Mouse (Mus musculus) gastrocnemius, adult 2 months (tissue): ENCODE results near the gene Uqcc1. TPM values are rescaled to one million over a fixed set of nuclear protein-coding genes. Genes with fewer than 3 reads are reported as not detected.
A peak's percentile ranks its signal among the peaks of the same experiment; 100 is the strongest.
"Not testable (repeated sequence)": the region's sequence is repeated elsewhere in the genome, so short reads cannot be mapped to it uniquely, and the experiment has no call there.

Experiments
- DNase-seq: peaks from one replicate; pipeline ENCODE4 v3.0.0; 2022
- H3K27ac ChIP-seq: fragments of 200-600 bp; 2 replicates; pipeline ENCODE4 v1.8.1; 2022; ENCODE audit warnings: mild to moderate bottlenecking
- H3K4me3 ChIP-seq: fragments of 200-600 bp; 2 replicates; pipeline ENCODE4 v1.8.1; 2022; ENCODE audit warnings: mild to moderate bottlenecking, moderate library complexity
- CTCF ChIP-seq: fragments of 200-600 bp; IDR thresholded peaks from 2 replicates; pipeline ENCODE4 v1.8.1; 2022; ENCODE audit warnings: antibody characterized with exemption, mild to moderate bottlenecking, moderate library complexity
- intact Hi-C: fragments of 180-260 bp; cut with DNase I; formaldehyde crosslinking; loops from one replicate; pipeline ENCODE4 v1.15.1; 2025
- total RNA-seq, 2 experiments: library from RNA; stranded (reverse); gene quantifications; 2 replicates each; pipeline ENCODE4 v1.2.3; 2021

The Uqcc1 gene
- total RNA-seq, 2 experiments from 2014 or later: 139 to 198 TPM

DNA sequence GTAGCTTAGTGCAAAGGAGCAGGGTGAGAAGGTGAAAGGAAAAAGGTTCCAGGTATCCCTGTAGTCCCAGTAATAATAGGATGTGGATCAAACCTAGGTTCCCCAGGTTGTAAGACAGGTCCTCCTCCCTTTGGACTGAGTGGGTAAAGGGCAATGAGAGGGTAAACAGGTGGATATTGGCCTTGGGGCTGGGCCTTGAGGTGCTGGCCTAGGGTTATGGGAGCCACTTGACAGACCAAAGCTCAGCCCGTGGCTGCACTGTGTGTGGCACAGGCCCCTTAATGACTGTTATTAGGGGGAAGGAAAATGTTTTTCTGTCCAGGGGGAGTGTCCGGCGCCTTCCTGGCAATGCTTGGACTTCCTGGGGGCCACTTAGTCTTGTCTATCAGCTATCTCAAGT, 92.1 kb downstream of the Uqcc1 start:
- no peak for TF ChIP-seq CTCF
- Histone ChIP-seq H3K4me3 (no peak overlapping the region), H3K27ac (no peak overlapping the region)
- intact Hi-C loops: no loop called here
- DNase-seq: no peak

DNA sequence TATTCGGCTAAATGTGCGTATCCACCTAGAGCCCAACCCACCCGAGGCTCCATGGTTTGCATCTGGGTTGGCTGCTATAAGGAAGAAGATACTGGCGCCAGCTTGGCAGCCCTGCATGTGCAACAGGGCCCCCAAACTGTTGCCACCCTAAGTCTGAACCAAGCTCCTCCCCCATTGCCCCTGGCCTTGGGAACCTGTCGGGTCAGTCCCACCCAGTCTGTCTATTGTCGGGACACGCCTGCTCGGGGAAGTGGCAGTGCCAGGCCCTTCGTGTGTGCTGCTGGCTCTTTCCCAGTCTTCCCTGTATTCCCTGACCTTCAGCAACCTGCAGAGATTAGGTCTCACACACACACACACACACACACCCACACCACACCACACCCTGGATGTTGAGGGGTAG, 95.4 kb downstream of the Uqcc1 start, which contains the start of gene Fam83c:
Fam83c (minus strand) TSS at position 123 of the 400 bp plus-strand sequence.
- no peak within 1 kb of the TSS for H3K27ac ChIP-seq
- H3K4me3 ChIP-seq: no peak within 1 kb of the TSS
- TF ChIP-seq CTCF: no peak
- DNase-seq: no peak
- intact Hi-C loops: no loop called here

DNA sequence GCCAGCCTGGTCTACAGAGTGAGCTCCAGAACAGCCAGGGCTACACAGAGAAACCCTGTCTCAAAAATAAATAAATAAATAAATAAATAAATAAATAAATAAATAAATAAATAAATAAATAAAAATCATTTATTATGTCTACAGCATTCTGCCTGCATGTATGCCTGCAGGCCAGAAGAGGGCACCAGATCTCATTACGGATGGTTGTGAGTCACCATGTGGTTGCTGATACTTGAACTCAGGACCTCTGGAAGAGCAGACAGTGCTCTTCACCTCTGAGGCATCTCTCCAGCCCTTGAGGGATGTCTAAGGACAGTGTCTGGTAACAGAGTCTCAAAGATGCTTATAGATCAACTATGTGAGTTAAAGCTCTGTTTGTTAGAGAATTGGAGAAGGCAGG, 98.0 kb downstream of the Uqcc1 start:
- TF ChIP-seq CTCF: peak; percentile 38
- H3K27ac ChIP-seq, intact Hi-C loops, DNase-seq, H3K4me3 ChIP-seq: not testable (repeated sequence)

DNA sequence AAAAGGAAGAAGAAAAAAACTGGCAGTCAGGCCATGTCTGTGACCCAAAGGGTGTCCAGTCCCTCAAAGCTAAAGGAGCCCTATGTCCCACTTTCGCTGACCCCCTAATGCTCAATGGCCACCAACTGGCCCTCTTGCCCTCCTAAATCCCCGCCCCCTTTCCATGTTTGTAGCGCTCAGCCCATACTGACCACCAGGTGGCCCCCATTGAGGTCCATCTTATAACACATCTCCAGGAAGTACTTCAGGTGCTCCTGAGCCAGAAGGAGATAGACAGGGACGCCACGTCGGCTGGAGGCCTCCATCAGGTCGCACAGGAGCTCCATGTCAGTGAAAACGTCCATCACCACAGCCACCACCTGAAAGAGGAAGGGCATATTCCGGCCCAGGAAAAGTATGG, 98.8 kb downstream of the Uqcc1 start:
- Histone ChIP-seq H3K4me3 (no peak overlapping the region), H3K27ac (no peak overlapping the region)
- intact Hi-C loops: no loop called here
- TF ChIP-seq CTCF: peak; percentile 27; the same call in 1 of the 2 replicates
- no peak for DNase-seq

DNA sequence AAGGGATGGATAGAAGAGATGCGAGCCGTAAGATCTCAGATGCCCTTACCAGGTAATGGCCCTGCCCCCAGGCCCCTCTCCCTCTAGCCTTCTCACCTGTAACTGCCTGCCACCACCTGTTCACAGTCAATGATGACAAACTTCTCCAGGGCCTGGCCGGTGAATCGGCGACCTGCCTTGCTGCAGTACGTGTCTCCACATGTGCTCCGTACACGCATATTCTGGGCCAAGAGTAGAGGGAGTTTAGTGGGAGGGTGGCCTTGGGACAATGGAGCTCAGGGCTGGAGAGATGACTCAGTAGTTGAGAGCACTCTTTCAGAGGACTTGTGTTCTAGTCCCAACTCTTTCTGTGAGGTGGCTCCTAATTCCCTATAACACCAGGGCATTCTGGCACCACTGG, 99.3 kb downstream of the Uqcc1 start:
- TF ChIP-seq CTCF: no peak
- intact Hi-C loops: no loop called here
- DNase-seq: no peak
- Histone ChIP-seq H3K27ac (no peak overlapping the region), H3K4me3 (no peak overlapping the region)

- Histone ChIP-seq H3K4me3 (peak within 1 kb of the TSS; percentile 95), H3K27ac (peak within 1 kb of the TSS; percentile 87)
- intact Hi-C loops: no loop called here
- TF ChIP-seq CTCF: no peak
- peak; percentile 90 for DNase-seq
Observed at GRCm38 (mm10) chr2:155826630-155827424, 103.3 kb downstream of the Uqcc1 start, which contains the start of gene Eif6. Gene Eif6 (minus strand): TSS chr2:155826925.

- DNase-seq: no peak
- TF ChIP-seq CTCF: no peak
- Histone ChIP-seq H3K27ac (peak overlapping the region; percentile 87), H3K4me3 (peak overlapping the region; percentile 95)
- intact Hi-C loops: no loop called here
Observed at GRCm38 (mm10) chr2:155825904-155826629, 104.0 kb downstream of the Uqcc1 start.

GRCm38 (mm10) chr2:155823722-155824121, 106.4 kb downstream of the Uqcc1 start:
- no peak for DNase-seq
- intact Hi-C loops: no loop called here
- H3K27ac ChIP-seq: no peak overlapping the region
- no peak for TF ChIP-seq CTCF
- H3K4me3 ChIP-seq: no peak overlapping the region

DNA sequence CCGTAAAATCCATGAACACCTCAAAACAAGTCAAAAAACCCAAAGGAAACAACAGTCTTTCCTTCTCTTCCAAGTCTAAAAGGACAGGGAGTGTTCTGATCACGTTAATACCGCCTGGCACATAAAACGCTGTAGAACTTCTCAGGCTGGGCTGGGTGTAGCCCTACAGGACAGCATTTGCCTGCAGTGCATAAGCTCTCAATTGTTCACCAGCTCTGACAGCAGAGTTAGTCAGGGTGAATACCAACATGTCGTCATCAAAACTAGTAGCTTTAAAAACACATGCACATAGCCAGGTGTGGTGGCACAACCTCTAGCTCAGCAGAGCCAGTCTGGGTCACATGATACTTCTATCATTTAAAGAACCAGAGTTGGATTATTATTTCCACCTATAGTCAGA, 109.3 kb downstream of the Uqcc1 start:
- intact Hi-C loops: no loop called here
- H3K27ac ChIP-seq: no peak overlapping the region
- no peak for DNase-seq
- H3K4me3 ChIP-seq: no peak overlapping the region
- no peak for TF ChIP-seq CTCF

- TF ChIP-seq CTCF: no peak
- Histone ChIP-seq H3K27ac (peak overlapping the region; percentile 97), H3K4me3 (peak overlapping the region; percentile 80)
- DNase-seq: no peak
- intact Hi-C loops: no loop called here
Observed at GRCm38 (mm10) chr2:155819449-155820251, 110.5 kb downstream of the Uqcc1 start.

GRCm38 (mm10) chr2:155819392-155819448, 110.9 kb downstream of the Uqcc1 start, which contains the start of gene BC029722:
Gene BC029722 (minus strand): TSS chr2:155819426.
- no peak for TF ChIP-seq CTCF
- intact Hi-C loops: no loop called here
- DNase-seq: no peak
- Histone ChIP-seq H3K27ac (peak within 1 kb of the TSS; percentile 97), H3K4me3 (peak within 1 kb of the TSS; percentile 80)

DNA sequence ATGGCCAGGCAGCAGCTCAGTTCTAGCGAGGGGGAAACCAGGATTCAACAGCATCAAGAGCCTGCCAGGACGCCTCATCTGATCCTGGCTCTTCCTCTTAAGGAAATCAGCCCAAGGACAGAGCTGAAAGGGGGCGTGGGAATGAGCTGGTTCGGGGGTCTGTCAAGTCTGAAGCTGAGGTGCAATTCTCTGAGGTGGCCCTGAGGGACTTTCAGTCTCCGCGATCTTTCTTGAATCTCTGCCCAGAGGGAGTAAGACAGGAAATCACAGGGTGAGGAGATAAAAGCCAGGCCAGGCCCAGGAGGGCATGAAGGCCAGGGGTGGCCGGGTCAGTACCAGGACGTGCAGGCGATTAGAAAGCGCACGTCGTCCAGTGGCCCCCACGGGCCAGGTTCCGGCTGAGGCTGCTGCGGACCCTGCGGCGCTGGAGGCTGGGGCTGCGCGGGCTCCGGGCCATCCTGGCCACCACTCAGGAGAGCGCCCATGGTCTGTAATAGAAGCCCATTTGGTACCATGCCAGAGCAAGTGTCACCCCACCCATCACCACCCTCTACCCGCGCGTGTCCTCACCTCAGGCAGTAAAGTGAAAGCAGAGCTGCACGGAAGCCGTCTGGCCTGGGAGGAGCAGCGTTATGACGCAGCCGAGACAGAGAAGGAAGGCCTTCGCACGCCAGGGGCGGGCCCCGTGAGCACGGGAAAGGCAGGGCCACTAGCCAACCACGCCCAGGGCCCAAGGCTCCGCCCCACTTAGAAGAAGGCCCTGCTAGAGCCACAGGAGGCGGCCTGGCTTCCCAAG, 111.3 kb downstream of the Uqcc1 start:
- intact Hi-C loops: no loop called here

More for the DNA sequence above, 111.3 kb downstream of the Uqcc1 start:
- peak overlapping the region; percentile 80 for H3K4me3 ChIP-seq
- peak overlapping the region; percentile 97 for H3K27ac ChIP-seq
- no peak for TF ChIP-seq CTCF
- DNase-seq: peak; percentile 98
